8 mouse cellular contexts compared by ENCODE assay signal in genomic region chr4:130841107-130841840, GRCm38 (mm10). TPM values are rescaled to one million over a fixed set of nuclear protein-coding genes. Genes with fewer than 3 reads are reported as not detected.
DNase-seq lines count a peak whose midpoint lies in the region; ATAC-seq and TF ChIP-seq lines count a peak whose summit lies in the region.

No protein-coding gene starts in this region.

- peak overlapping the region; percentile 28; the same call in 1 of the 2 replicates for H3K27ac ChIP-seq in embryonic facial prominence, embryonic 13.5 days
- H3K27ac ChIP-seq in hindbrain, embryonic 13.5 days, result peak overlapping the region; percentile 3; the same call in 1 of the 2 replicates
- 0 out of 2 replicates have a peak overlapping the region, but pooled peaks have one; percentile 12 for H3K27ac ChIP-seq in liver, adult 2 months (replicated peaks; ENCODE audit: insufficient read depth, low read depth, low read length)
- no peak overlapping the region; the same call in 1 of the 2 replicates for H3K27ac ChIP-seq in neural tube, embryonic 13.5 days (replicated peaks)

- WGBS in embryonic facial prominence, embryonic 13.5 days, result 28% methylated on average over 8 of the region's 8 CpGs
- 53% methylated on average over 8 of the region's 8 CpGs for WGBS in hindbrain, embryonic 13.5 days
- 48% methylated on average over 8 of the region's 8 CpGs for WGBS in liver, adult 2 months
- 39% methylated on average over 8 of the region's 8 CpGs for WGBS in neural tube, embryonic 13.5 days

- no peaks in the 10 kb centered on the region for H3K79me2 ChIP-seq in liver, adult 2 months (ENCODE audit: control insufficient read depth, insufficient read depth, low read length)

- ATAC-seq in embryonic facial prominence, embryonic 13.5 days (ENCODE audit: insufficient number of reproducible peaks, insufficient read depth, low FRiP score, low TSS enrichment, low read depth), result peak; percentile 52
- peak; percentile 46; the same call in 1 of the 2 replicates for ATAC-seq in hindbrain, embryonic 13.5 days (ENCODE audit: low FRiP score)
- peak; percentile 78 for ATAC-seq in neural tube, embryonic 13.5 days (ENCODE audit: low read depth)

- H3K4me2 ChIP-seq in embryonic facial prominence, embryonic 13.5 days, result peak overlapping the region; percentile 26
- no peak overlapping the region for H3K4me2 ChIP-seq in hindbrain, embryonic 13.5 days
- no peak overlapping the region for H3K4me2 ChIP-seq in neural tube, embryonic 13.5 days

- peak; percentile 47 for DNase-seq in embryo, embryonic 10 days (ENCODE audit: low spot score)
- DNase-seq in embryo, embryonic 9.5 days (ENCODE audit: extremely low spot score), result no peak
- peak; percentile 18 for DNase-seq in liver, adult 2 months (ENCODE audit: extremely low read depth, low read depth, low spot score)
- no peak for DNase-seq in urinary bladder, postnatal 14 days (ENCODE audit: low spot score)
- DNase-seq in layer of hippocampus, postnatal 36 days, result no peak

- no peaks in the 10 kb centered on the region for H3K9me3 ChIP-seq in embryonic facial prominence, embryonic 13.5 days
- H3K9me3 ChIP-seq in hindbrain, embryonic 13.5 days, result no peaks in the 10 kb centered on the region
- no peaks in the 10 kb centered on the region for H3K9me3 ChIP-seq in neural tube, embryonic 13.5 days

- H3K9ac ChIP-seq in embryonic facial prominence, embryonic 13.5 days, result no peak overlapping the region
- no peak overlapping the region for H3K9ac ChIP-seq in hindbrain, embryonic 13.5 days
- no peak overlapping the region for H3K9ac ChIP-seq in liver, adult 2 months (ENCODE audit: low read depth, low read length)
- 0 out of 2 replicates have a peak overlapping the region, but pooled peaks have one; percentile 35 for H3K9ac ChIP-seq in neural tube, embryonic 13.5 days

- peaks cover 53% of the 10 kb centered on the region for H3K4me1 ChIP-seq in embryonic facial prominence, embryonic 13.5 days
- peaks cover 38% of the 10 kb centered on the region for H3K4me1 ChIP-seq in hindbrain, embryonic 13.5 days (replicated peaks)
- no peaks in the 10 kb centered on the region; the same call in 1 of the 2 replicates for H3K4me1 ChIP-seq in liver, adult 2 months (ENCODE audit: control insufficient read depth, insufficient read depth, low read length)
- H3K4me1 ChIP-seq in neural tube, embryonic 13.5 days (replicated peaks), result peaks cover 47% of the 10 kb centered on the region

- no peaks in the 10 kb centered on the region for H3K36me3 ChIP-seq in embryonic facial prominence, embryonic 13.5 days
- no peaks in the 10 kb centered on the region for H3K36me3 ChIP-seq in hindbrain, embryonic 13.5 days
- no peaks in the 10 kb centered on the region for H3K36me3 ChIP-seq in liver, adult 2 months (ENCODE audit: control insufficient read depth, insufficient read depth, low read length)
- no peaks in the 10 kb centered on the region for H3K36me3 ChIP-seq in neural tube, embryonic 13.5 days

- no peak for TF ChIP-seq POLR2A in liver, adult 2 months (IDR thresholded peaks at IDR 0.05; ENCODE audit: extremely low read depth, insufficient read depth, low read length)

- H3K4me3 ChIP-seq in embryonic facial prominence, embryonic 13.5 days, result no peak overlapping the region
- no peak overlapping the region for H3K4me3 ChIP-seq in hindbrain, embryonic 13.5 days
- no peak overlapping the region for H3K4me3 ChIP-seq in liver, adult 2 months (ENCODE audit: insufficient read depth, low read depth, low read length)
- no peak overlapping the region for H3K4me3 ChIP-seq in neural tube, embryonic 13.5 days

- H3K27me3 ChIP-seq in embryonic facial prominence, embryonic 13.5 days, result 0 out of 2 replicates have a peak, but pooled peaks cover 9% of the 10 kb centered on the region
- peaks cover 14% of the 10 kb centered on the region for H3K27me3 ChIP-seq in hindbrain, embryonic 13.5 days
- H3K27me3 ChIP-seq in liver, adult 2 months (ENCODE audit: control insufficient read depth, insufficient read depth, low read length), result no peaks in the 10 kb centered on the region
- peaks cover 5% of the 10 kb centered on the region; the same call in 1 of the 2 replicates for H3K27me3 ChIP-seq in neural tube, embryonic 13.5 days

- TF ChIP-seq CTCF in liver, adult 2 months (IDR thresholded peaks at IDR 0.05; ENCODE audit: low read depth, low read length), result no peak

RNA-seq across cellular contexts. Expression of gene Sdc3, which starts 48.9 kb away (rescaled TPM):
- polyA plus RNA-seq in embryonic facial prominence, embryonic 13.5 days (2015; fragmentation: Nextera tagmentation; extraction: Ambion mirVana), result 32.7 and 34.6 TPM in 2 replicates
- 71.3 and 76.9 TPM in 2 replicates for polyA plus RNA-seq in hindbrain, embryonic 13.5 days (2015; fragmentation: Nextera tagmentation; extraction: Ambion mirVana)
- 11.1 and 18.1 TPM in 2 replicates for total RNA-seq in liver, adult 2 months (2014; rRNA removed)
- 23.2 and 37.1 TPM in 2 replicates for polyA plus RNA-seq in liver, adult 2 months (2012; rRNA removed)
- 76.9 and 78.8 TPM in 2 replicates for polyA plus RNA-seq in neural tube, embryonic 13.5 days (2015; fragmentation: Nextera tagmentation; extraction: Ambion mirVana)
- total RNA-seq in layer of hippocampus, postnatal 36 days (2021), result 100 to 1,000 TPM; 127 to 136 TPM

Comparison
In these comparisons a context has a peak if more than half of its experiments do, and no peak if none do; other contexts are left out.
1. DNase-seq: peak in embryo, embryonic 10 days (single experiment) and liver, adult 2 months (single experiment); none in embryo, embryonic 9.5 days (single experiment), urinary bladder, postnatal 14 days (single experiment) and layer of hippocampus, postnatal 36 days (0 of 2).
2. Peak in every context shown above with its lines, with median percentiles within 50 percentile points of each other: ATAC-seq.